Mouse (Mus musculus) kidney, embryonic 16.5 days (tissue): ENCODE results near the gene Sgms1. TPM values are rescaled to one million over a fixed set of nuclear protein-coding genes. Genes with fewer than 3 reads are reported as not detected.

Experiments
- ATAC-seq: fragments of 200-750 bp; cut with Nextera tagmentation; 2 replicates; pipeline ENCODE4 v1.8.0; 2017; ENCODE audit warnings: moderate TSS enrichment; ENCODE audit not compliant: low FRiP score, low TSS enrichment
- H3K27ac ChIP-seq: fragments of 300-500 bp; sonication (generic); 2 replicates; pipeline ENCODE4 v1.5.1; 2014; ENCODE audit warnings: low read length
- H3K27me3 ChIP-seq: fragments of 300-500 bp; sonication (generic); 2 replicates; pipeline ENCODE4 v1.6.1; 2014; ENCODE audit warnings: low read length, control low read depth, mixed read lengths; ENCODE audit not compliant: insufficient read depth
- H3K36me3 ChIP-seq: fragments of 300-500 bp; sonication (generic); 2 replicates; pipeline ENCODE4 v1.6.1; 2014; ENCODE audit warnings: low read length, control low read depth, mixed read lengths; ENCODE audit not compliant: insufficient read depth
- H3K4me1 ChIP-seq: fragments of 300-500 bp; sonication (generic); 2 replicates; pipeline ENCODE4 v1.6.1; 2014; ENCODE audit warnings: low read length, control low read depth, mixed read lengths; ENCODE audit not compliant: insufficient read depth
- H3K4me2 ChIP-seq: fragments of 300-500 bp; sonication (generic); replicated peaks from 2 replicates; pipeline ENCODE4 v1.6.1; 2014; ENCODE audit warnings: low read depth, low read length
- H3K4me3 ChIP-seq: fragments of 300-500 bp; sonication (generic); 2 replicates; pipeline ENCODE4 v1.5.1; 2014; ENCODE audit warnings: mild to moderate bottlenecking, low read length
- H3K9ac ChIP-seq: fragments of 300-500 bp; sonication (generic); replicated peaks from 2 replicates; pipeline ENCODE4 v1.6.1; 2014; ENCODE audit warnings: low read length
- H3K9me3 ChIP-seq: fragments of 300-500 bp; sonication (generic); 2 replicates; pipeline ENCODE4 v1.6.1; 2016; ENCODE audit warnings: low read length, control low read depth
- WGBS: fragments of 180-500 bp; shearing (Covaris S2); extraction: QIAGEN DNeasy Blood & Tissue Kit; methylation state at CpG from one replicate; pipeline ENCODE4 v1.1.7; 2014; 5-methylcytosine and 5-hydroxymethylcytosine counted together
- polyA plus RNA-seq: library from polyadenylated mRNA; unstranded; fragments of >200 nt; fragmentation: Nextera tagmentation; extraction: Ambion mirVana; gene quantifications from 2 replicates; pipeline ENCODE4 v1.2.1, GENCODE M21; 2015

The Sgms1 gene
- polyA plus RNA-seq, 1 experiment from 2014 or later = 65.5 TPM

DNA sequence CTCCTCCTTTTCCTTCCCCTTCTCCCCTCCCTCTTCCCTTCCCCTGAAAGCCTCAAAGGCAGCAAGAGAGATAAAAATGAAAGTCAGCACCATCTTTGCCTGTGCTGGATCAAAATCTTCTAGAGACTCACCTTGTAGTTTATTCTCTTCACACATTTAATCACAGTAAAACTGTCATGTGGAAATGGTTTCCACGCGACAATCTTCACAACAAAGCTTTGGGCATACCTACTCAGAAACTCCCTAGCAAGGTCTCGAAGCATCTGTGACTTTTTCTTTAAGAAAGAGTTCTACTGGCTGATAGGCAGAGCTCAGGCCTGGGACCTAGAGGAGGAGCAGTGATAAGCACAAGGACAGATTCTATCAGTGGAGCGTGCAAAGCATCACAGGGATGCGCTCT is 131.4 kb downstream of the Sgms1 start:
- peaks cover 37% of the 10 kb centered on the region for H3K4me1 ChIP-seq
- H3K9me3 ChIP-seq = no peaks in the 10 kb centered on the region
- WGBS = 83% methylated on average over 5 of the region's 5 CpGs
- H3K27ac ChIP-seq = no peak overlapping the region
- H3K9ac ChIP-seq = no peak overlapping the region
- no peak overlapping the region for H3K4me2 ChIP-seq
- H3K36me3 ChIP-seq = 0 out of 2 replicates have a peak, but pooled peaks cover 2% of the 10 kb centered on the region
- no peak overlapping the region for H3K4me3 ChIP-seq
- ATAC-seq = no peak
- H3K27me3 ChIP-seq = no peaks in the 10 kb centered on the region

- Histone ChIP-seq H3K4me1 (peaks cover 35% of the 10 kb centered on the region), H3K27ac (no peak overlapping the region), H3K9me3 (no peaks in the 10 kb centered on the region), H3K4me3 (no peak overlapping the region), H3K4me2 (no peak overlapping the region), H3K27me3 (no peaks in the 10 kb centered on the region), H3K9ac (no peak overlapping the region), H3K36me3 (0 out of 2 replicates have a peak, but pooled peaks cover 2% of the 10 kb centered on the region)
- ATAC-seq = no peak
- 87% methylated on average over 3 of the region's 3 CpGs for WGBS
Measured at GRCm38 (mm10) chr19:32257616-32258015, 131.9 kb downstream of the Sgms1 start.

GRCm38 (mm10) chr19:32256706-32257415 is 132.7 kb downstream of the Sgms1 start:
- H3K4me1 ChIP-seq = peaks cover 31% of the 10 kb centered on the region
- H3K27ac ChIP-seq = no peak overlapping the region
- no peak overlapping the region for H3K9ac ChIP-seq
- H3K4me2 ChIP-seq = no peak overlapping the region
- H3K9me3 ChIP-seq = no peaks in the 10 kb centered on the region
- H3K36me3 ChIP-seq = 0 out of 2 replicates have a peak, but pooled peaks cover 2% of the 10 kb centered on the region
- H3K4me3 ChIP-seq = no peak overlapping the region
- no peaks in the 10 kb centered on the region for H3K27me3 ChIP-seq
- WGBS = 81% methylated on average over 4 of the region's 4 CpGs
- no peak for ATAC-seq

DNA sequence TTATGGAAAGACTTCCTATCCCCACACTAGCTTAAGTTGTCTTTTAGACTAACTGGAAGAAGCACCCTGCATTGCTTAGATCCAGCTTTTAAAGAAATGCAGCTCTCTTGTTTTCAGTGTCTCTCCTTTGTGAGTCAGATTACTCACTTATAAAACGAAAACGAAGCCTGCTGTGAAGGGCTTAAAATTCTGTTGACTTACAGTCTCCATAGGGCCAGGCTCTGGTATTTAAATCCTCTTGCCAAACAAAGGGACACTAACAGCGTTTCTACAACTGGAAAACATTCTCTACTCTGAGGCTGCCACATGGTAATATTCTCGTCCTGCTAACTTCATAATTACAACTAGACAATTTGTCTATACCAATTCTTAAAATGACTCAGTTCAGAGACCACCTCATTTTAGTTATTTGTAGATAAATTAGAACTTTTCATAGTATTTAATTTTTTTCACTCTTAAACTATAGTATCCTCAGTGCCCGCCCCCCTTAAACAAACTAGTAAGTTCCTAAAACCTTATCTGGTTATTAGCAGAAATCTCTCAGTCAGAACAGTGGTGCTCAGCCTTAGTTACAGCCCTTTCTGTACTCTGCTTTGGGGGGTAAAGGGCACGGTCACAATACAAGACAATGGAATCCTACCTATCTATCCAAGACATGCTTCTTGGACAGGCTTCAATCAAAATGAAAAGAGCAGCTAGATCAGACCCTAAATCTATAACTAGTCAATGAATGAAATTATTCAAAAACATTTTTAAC is 133.9 kb downstream of the Sgms1 start:
- 53% methylated on average over 6 of the region's 6 CpGs for WGBS
- H3K9ac ChIP-seq = no peak overlapping the region
- H3K4me3 ChIP-seq = no peak overlapping the region
- H3K27me3 ChIP-seq = no peaks in the 10 kb centered on the region
- no peak for ATAC-seq
- peaks cover 19% of the 10 kb centered on the region for H3K4me1 ChIP-seq
- 0 out of 2 replicates have a peak, but pooled peaks cover 2% of the 10 kb centered on the region for H3K36me3 ChIP-seq
- no peak overlapping the region for H3K4me2 ChIP-seq
- no peaks in the 10 kb centered on the region for H3K9me3 ChIP-seq
- H3K27ac ChIP-seq = peak overlapping the region; percentile 62; the same call in 1 of the 2 replicates

DNA sequence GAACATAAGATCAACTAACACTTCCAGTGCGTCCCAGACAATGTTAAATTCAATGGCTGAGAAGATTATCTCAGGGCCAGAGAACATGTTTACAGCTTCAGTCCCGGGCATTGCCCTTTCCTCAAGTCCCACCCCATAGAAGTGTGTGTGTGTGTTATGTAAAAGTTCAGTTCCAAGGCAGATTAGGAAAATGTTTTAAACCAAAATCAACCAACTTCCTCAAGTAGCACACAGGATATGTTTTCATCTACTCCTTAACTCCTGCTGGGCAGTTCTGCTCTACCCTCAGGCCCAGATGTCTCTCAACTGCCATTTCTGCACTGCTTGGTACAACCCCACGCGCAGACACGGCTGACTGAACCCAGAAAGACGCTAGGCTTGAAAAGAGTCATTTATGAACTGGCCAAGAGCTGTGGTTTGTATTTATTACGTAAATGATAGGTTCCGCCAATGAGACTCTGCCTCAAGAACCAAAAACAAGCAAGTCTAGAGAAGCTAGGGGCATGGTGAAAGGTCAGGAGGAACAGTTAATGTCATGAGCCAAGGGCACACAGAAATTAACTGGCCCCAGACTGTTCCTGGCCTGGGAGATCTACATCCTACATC is 134.7 kb downstream of the Sgms1 start:
- Histone ChIP-seq H3K4me2 (no peak overlapping the region), H3K27me3 (no peaks in the 10 kb centered on the region), H3K9ac (no peak overlapping the region), H3K4me1 (peaks cover 18% of the 10 kb centered on the region), H3K27ac (peak overlapping the region; percentile 62), H3K4me3 (no peak overlapping the region), H3K9me3 (no peaks in the 10 kb centered on the region), H3K36me3 (0 out of 2 replicates have a peak, but pooled peaks cover 2% of the 10 kb centered on the region)
- 40% methylated on average over 8 of the region's 8 CpGs for WGBS
- peak; percentile 78; the same call in 1 of the 2 replicates for ATAC-seq

DNA sequence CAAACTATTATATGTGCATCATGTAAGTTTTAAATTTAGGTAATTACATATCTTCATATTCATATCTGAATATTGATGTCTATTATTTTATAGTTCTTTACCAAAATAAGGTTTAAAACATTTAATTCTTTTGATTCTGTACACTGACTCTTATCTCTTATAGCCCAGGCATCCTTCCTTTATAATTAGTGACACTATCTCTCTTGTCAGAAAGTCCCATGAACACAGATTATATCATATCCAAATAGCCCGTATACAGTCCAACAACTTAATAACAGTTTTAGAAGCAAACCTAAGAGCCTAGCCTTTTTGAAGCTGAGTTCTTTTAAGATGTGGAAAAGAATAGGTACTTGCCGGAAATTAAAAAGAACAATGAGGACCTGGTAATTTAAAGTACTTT is 135.3 kb downstream of the Sgms1 start:
- Histone ChIP-seq H3K4me2 (no peak overlapping the region), H3K36me3 (no peaks in the 10 kb centered on the region), H3K9me3 (no peaks in the 10 kb centered on the region), H3K27ac (no peak overlapping the region), H3K27me3 (no peaks in the 10 kb centered on the region), H3K9ac (no peak overlapping the region), H3K4me3 (no peak overlapping the region), H3K4me1 (peaks cover 18% of the 10 kb centered on the region)
- 82% methylated on average over 2 of the region's 2 CpGs for WGBS
- ATAC-seq = no peak

DNA sequence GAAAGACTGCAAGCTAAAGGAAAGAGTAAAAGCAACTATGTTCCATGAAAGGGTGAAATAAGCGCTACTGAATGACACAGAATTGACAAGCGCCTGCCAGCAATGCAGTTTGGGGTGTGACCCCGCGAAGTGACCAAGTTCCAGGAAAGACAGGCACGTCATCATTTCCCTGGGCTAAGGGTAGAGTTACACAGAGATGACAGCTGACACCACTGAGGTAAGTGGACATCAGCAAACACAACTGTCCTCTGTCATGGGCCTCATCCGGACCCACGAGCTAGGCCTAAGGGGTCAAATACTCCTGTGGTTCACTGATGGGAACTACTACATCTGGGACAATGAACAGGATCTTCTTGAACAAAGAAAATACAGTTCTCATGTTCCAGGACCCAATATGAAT is 136.5 kb downstream of the Sgms1 start:
- H3K27me3 ChIP-seq = no peaks in the 10 kb centered on the region
- H3K4me2 ChIP-seq = no peak overlapping the region
- no peak overlapping the region for H3K4me3 ChIP-seq
- H3K9ac ChIP-seq = no peak overlapping the region
- no peaks in the 10 kb centered on the region for H3K36me3 ChIP-seq
- H3K27ac ChIP-seq = no peak overlapping the region
- no peaks in the 10 kb centered on the region for H3K9me3 ChIP-seq
- ATAC-seq = no peak
- 75% methylated on average over 7 of the region's 7 CpGs for WGBS
- H3K4me1 ChIP-seq = peaks cover 12% of the 10 kb centered on the region

GRCm38 (mm10) chr19:32252451-32252850 is 137.1 kb downstream of the Sgms1 start:
- H3K27ac ChIP-seq = no peak overlapping the region
- WGBS = 76% methylated on average over 3 of the region's 3 CpGs
- no peak for ATAC-seq
- H3K9me3 ChIP-seq = no peaks in the 10 kb centered on the region
- no peak overlapping the region for H3K4me3 ChIP-seq
- no peaks in the 10 kb centered on the region for H3K27me3 ChIP-seq
- peaks cover 12% of the 10 kb centered on the region for H3K4me1 ChIP-seq
- no peak overlapping the region for H3K4me2 ChIP-seq
- H3K36me3 ChIP-seq = no peaks in the 10 kb centered on the region
- H3K9ac ChIP-seq = no peak overlapping the region

GRCm38 (mm10) chr19:32249181-32250130 is 140.1 kb downstream of the Sgms1 start:
- no peak overlapping the region for H3K9ac ChIP-seq
- no peak overlapping the region for H3K4me2 ChIP-seq
- no peak for ATAC-seq
- no peaks in the 10 kb centered on the region for H3K36me3 ChIP-seq
- WGBS = 93% methylated on average over 5 of the region's 5 CpGs
- no peak overlapping the region for H3K4me3 ChIP-seq
- peaks cover 3% of the 10 kb centered on the region; the same call in 1 of the 2 replicates for H3K4me1 ChIP-seq
- no peak overlapping the region for H3K27ac ChIP-seq
- H3K27me3 ChIP-seq = no peaks in the 10 kb centered on the region
- H3K9me3 ChIP-seq = no peaks in the 10 kb centered on the region
